Mouse (Mus musculus) cerebellum, adult 18-20 months (tissue): ENCODE data around the gene Lrpap1.

Experiments
- DNase-seq, 2 experiments: peaks; one replicate each; pipeline ENCODE4 v3.0.0; 2021

Lrpap1 gene

GRCm38 (mm10) chr5:35104960-35105921, at the start of gene Lrpap1:
Gene Lrpap1 (minus strand): TSS chr5:35105766.
- peak; percentile 91 to 92 for DNase-seq

DNA sequence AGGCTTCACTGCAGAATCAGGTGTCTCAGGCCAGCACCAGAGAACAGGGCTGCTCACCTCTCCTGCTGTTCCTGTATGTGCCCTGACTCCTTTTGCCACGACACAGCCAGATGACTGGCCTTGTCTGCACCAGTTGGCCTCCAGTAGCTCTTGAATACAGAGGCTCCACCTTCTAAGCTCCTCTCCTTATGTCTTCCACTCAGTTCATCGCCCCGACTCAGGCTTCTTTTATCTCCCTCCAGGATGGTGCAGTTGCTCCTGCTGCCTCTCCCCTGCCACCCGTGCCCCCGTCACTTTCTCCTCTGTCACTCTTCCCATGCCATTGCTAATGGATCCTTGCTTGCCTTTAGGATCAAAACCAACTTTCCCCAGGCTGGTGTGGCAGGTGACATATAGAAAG, 44.4 kb upstream of the Lrpap1 start:
- DNase-seq: no peak

DNA sequence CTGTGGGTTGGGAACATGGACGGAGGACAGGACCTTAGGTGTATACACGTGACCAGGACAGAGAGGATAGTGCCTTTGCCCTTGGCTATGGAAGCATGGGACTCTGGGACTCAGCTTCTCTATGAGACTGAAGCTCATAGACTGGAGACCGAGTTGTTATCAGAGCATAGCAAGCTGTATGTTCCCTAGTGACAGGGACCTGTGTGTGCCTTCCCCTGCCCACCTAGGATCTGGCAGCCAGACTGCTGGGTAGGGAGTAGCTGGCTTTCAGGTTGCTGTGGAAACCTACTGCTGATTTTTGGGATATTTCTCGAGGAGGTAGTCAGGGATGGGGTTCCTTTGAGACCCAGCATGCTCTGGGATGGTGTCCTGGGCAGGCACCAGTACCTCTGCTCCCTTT, 44.0 kb upstream of the Lrpap1 start:
- no peak for DNase-seq

DNA sequence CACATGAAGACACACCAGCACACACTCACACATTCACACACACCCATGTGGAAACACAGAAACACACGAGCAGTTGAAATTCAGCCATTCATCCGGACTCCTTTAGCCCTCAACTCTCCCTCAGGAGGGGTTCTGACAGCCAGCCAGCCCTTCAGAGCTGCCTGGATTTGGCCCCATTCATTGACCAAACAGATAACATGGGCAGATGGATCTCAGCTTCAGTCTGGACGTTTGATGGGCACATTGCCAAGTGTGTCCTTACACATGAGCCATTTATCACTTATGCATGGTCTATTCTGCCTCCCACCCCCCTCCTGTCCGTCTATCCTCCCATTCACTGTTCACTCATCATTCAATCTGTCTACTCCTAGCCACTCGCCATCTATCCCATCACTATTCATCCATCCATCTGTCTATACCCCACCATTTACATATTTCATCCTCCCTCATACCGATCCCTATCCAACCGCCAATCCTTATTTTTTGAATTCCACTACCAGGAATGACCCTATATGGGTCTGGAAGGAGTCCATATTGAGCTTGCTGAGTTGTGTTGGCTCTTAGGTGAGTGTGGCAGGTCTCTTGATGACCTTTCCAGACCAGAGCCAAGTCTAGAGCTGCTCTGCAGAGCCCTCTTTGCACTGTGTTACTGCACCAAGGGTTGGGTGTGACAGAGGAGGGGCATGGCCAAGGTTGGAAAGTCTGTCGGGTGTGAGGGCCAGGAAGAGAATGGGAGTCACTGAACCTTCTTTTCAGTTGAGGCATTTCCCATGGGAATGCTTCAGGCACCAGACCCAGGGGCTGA, 42.6 kb upstream of the Lrpap1 start:
- peak; percentile 62 to 66 for DNase-seq

- DNase-seq: peak in 1 of 2 experiments; percentile 30
These were observed 41.8 kb upstream of the Lrpap1 start for GRCm38 (mm10) chr5:35147155-35147962.

DNA sequence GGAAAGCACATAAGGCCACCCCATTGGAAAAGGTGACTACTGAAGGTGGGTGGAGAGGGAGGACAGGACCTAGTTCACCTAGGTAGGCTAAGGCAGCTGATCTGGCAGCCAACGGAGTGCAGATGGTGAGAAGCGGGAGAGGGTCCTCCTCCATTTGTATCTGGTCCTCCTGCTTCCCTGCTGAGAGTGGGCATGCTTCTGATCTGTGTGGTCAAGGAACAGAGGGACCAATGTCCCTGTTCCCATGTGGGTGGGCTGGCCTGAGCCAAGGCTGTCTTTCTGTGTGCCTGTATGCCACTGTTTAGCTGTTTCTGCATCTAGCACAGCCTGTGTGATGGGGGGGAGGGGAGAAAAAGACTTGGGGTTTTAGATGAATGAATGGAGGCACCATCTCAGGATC, 41.2 kb upstream of the Lrpap1 start:
- no peak for DNase-seq

DNA sequence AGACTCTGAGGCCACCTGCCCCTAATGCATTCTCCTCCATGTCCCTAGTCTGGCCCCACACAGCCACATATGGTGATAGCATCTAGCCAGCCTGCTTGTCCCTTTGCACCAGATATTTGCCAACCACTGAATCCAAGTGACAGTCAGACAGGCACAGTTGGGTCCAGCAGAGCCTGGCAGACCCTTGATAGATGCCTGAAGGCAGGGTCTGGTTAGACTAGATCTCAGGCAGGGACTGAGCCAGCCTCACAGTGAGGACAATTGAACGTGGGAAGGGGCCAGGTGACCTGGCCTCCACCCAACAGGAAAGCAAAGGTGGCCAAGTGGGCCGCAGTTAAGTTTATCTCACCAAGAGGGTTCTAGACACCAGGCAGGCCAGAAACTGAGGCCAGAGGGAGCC, 39.1 kb upstream of the Lrpap1 start:
- DNase-seq: peak; percentile 77 to 79

DNA sequence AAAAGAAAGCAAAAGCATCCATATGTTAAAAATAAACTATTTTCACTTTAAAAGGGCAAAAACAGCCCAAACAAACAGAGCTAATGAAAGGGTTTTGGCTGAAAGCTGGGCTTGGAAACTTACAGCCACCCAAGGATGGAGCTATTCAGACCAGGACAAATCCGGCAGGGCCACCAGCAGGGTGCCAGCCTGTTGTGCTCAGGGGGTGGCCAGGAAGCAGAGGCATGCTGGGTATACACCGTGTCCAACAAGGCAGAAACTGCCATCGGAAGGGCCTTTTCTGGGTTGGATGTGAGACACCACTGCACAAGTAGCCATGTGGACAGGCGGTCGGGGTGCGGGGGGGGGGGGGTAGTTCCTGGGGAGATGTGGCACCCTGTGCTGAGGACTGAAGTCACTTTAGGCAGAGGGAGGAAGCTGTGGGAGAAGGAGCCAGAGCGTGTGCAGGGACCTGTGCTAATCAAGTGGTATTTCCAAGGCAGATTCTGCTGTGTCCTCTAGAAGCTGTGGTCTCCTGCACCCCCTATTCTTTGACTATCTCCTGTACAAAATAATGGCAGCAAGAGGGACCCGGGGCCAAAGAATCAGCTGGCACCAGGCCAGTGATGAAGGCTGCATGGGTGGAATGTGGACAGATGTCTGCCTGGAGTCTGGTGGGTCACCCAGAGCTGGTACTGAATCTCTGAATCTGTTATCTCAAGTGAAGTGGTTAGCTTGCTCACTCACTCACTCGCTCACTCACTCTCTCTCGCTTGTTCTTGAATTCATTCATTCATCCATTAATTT, 38.1 kb upstream of the Lrpap1 start:
- DNase-seq: no peak

- DNase-seq: no peak
These were observed 37.3 kb upstream of the Lrpap1 start for GRCm38 (mm10) chr5:35142910-35143309.

- peak; percentile 72 to 75 for DNase-seq
These were observed 35.8 kb upstream of the Lrpap1 start for GRCm38 (mm10) chr5:35141316-35141715.

DNA sequence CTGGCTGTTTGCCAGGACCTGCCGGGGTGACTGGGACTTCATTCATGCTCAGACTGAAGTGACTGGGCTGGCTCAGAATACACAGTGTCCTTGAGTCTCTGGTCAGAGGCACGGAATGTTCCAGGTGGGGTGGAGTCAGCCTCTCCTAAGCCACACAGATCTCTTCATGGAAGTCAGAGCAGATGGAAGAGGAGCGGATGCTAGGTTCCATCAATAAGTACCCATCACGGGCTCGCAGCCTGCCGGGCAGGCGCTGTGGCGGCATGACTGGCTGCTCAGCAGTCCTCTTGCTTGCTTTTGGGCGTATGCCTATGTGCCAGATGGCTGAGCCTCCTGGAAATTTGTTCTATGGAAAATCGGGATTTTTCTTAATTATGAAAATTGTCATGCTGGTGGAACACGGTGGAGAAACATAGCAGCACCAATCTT, 32.6 kb upstream of the Lrpap1 start:
- peak; percentile 91 to 94 for DNase-seq

DNA sequence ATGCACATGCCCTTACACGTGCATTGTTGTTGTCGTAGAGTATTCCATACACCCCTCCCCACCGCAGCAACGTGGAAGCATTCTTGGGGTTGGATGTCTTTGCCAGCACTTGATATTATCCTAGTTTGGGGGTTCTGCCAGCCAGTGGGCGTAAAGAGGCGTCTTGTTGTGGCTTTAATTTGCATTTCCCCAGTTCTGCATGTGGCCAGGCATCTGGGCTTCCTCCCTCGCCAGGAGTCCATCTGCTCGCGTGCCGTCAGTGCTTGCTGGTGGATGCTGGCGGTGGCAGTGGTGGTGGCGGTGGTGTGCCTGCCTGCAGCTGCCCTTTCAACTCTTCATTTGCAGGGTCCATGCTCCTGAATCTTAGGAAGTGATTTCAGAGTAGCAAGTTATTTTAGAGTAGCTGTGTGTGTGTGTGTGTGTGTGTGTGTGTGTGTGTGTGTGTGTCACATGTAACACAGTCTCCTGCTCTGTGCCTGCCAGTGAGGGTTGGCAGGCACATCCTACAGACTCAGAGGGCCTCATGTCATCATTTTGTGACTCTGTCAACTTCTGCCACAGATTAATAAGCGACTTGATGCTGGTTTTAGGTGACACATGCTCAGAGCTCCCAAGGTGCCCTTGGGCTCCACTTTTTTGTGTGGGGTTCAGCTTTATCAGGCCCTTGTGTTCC, 32.1 kb upstream of the Lrpap1 start:
- DNase-seq: peak; percentile 36 to 57

DNA sequence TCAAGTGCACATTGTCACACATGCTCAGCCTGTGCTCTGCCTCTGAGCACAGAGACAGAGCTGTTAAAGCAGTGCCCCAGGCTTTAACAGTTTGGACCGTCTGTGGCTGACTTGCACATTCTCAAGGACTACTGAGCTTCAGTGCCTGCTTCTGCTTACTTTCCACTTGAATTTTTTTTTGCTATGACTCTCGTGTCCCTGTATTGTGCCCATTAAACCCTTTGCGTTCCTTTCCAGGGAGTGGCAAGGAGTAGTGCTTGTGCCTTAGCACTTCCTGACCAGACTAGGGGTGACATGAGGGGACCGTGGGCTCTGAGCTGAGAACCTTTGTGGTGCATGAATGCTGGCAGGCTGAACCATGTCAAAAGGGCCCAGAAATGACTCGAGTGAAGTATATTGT, 30.3 kb upstream of the Lrpap1 start:
- no peak for DNase-seq

DNA sequence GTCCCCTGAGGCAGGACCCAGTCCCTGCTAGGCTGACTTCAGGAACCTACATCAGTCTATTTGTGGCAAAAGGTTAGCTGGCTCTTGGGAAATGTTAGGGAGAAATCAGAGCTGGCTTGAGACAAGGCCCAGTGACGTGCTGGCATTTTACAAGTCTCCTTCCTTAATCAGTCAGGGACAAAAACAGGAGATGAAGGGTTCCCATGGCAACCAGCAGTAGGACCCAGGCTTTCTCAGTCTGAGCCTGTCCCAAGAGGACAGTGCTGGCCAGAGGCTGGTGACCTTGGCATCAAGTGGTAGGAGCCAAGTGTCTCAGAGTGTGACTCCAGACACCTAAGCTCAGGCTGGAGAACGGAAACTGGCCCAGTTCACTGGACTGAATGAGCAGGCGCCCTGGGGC, 28.7 kb upstream of the Lrpap1 start:
- DNase-seq: no peak

GRCm38 (mm10) chr5:35133468-35133867, 27.9 kb upstream of the Lrpap1 start:
- DNase-seq: no peak

DNA sequence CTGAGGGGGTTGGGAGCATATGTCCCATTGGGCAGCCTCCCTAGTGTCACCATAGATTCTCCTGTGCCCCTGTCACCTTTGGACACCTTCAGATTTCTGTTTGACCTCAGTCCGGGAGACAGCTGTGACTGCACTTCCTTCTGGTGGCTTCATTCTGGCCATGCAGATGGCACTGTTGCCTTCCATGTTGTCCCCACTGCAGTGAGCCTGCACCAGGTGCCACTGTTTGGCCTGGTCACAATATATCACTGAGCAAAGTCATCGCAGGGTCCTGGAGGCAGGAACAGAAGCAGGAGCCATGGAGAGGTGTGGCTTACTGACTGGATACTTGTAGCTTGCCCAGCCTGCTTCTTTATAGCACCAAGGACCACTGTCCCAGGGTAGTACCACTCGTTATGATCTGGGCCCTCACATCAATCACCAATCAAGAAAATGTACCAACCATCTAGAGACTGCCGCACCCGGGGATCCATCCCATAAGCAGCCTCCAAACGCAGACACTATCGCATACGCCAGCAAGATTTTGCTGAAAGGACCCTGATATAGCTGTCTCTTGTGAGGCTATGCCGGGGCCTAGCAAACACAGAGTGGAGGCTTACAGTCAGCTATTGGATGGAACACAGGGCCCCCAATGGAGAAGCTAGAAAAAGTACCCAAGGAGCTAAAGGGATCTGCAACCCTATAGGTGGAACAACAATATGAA, 26.9 kb upstream of the Lrpap1 start:
- no peak for DNase-seq

DNA sequence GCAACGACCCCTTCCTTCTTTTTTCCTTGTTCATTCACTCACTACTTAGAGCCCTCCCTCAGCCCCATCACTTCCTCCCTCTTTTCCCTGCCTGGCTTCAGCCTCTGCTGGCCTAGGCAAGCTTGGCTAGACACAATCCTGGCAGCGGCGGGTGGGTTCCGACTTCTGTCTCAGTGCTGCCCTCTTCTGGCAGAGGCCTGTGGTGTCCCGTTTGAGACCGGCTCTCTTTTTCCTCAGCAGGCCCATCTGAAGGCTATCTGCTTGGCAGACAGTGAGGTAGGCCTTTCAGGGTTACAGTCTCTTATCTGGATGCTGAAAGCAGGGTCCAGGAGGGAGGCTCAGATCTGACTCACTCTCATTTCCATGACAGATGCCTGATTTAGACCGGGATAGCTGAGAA, 26.2 kb upstream of the Lrpap1 start:
- peak; percentile 94 for DNase-seq

DNA sequence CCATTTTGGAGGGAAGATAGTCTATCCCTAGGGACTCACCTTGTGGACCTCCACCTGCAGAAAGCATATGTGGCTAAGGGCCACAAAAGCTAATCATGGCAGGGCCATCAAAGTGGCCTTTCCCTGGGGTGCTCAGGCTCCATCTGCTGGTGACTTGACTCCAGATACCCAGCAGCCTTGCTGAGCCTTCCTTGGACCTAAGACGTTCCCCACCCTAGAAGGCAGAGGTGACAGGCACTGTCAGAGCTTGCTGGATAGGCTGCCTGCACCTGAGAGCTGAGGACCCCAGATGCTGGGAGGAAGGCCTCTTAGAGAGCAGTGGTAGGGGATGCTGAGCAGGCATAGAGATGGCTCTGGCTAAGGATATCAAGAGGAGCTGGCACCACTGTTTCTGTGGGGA, 25.7 kb upstream of the Lrpap1 start:
- peak; percentile 57 to 60 for DNase-seq

DNA sequence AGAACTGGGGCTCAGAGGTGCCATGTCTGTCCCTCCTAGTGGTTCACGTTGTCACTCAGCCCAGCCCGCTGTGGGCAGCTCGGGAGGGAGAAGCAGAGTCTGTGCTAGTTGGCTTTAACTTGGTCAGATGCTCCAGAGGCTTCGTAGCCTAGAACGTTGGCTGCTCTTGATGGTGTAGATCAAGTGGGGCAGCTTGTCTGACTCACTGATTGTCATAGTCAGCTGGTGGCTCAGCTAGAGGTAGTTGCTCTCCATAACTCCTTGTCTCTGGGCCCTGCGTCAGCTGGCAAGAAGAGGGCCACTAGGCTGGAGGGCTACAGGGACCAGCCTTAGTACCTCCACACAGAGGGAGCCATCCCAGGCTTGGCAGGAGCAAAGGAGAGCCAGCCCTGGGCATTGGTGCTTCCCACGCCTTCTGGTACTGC, 24.2 kb upstream of the Lrpap1 start:
- DNase-seq: peak in 1 of 2 experiments; percentile 45

- DNase-seq: peak in 1 of 2 experiments; percentile 34
These were observed 23.6 kb upstream of the Lrpap1 start for GRCm38 (mm10) chr5:35129208-35129607.

- DNase-seq: peak; percentile 80 to 85
These were observed 14.5 kb upstream of the Lrpap1 start for GRCm38 (mm10) chr5:35120024-35120423.
